Mouse (Mus musculus): ENCODE data around the gene Rassf5.

Gene Rassf5

DNA sequence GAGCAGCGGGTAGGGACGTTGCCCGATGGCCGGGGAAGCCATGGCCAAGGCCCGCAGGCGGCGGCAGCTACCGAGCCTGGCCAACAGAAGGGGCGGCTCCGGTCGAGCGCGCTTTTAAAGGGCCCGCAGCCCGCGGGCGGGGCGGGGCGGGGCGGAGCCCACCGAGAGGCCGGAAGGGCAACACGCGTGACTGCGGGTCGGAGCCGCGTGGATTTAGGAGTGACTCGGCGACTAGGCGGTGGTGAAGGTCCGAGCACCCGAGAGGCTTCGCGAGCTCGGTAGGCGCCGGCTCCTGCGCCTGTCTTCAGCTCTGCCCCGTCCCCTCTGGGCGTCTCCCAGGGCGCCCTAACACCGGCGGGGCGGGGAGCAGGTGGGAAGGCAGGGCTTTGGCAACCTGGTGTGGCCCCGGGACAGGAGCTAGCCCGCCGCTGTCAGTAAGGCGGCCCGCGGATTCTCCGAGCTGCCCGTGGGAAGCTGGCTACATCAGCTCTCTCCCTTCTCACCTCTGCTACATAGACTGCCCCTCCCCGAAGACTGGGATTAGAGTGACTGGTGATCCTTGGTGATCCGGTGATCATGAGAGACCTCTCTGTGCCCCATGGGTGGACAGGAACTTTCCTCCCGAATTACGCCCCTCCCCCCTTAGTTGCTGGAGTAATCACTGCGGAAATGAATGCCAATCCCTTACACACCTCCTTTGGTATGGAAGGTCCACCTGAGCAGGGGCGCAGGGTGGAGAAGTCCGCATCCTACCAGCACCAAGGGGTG lies at the start of gene Rassf5:
TSS of gene Rassf5 (minus strand) at position 170 of the 768 bp plus-strand sequence.
- peak; percentile 7 to 31 for DNase-seq (ENCODE audit: low spot score in 2 of 2)

- no peak for DNase-seq (ENCODE audit: low spot score in 2 of 2)
These were observed 48.8 kb upstream of the Rassf5 start for GRCm38 (mm10) chr1:131293922-131294250.

- no peak for DNase-seq (ENCODE audit: low spot score in 2 of 2)
These were observed 48.3 kb upstream of the Rassf5 start for GRCm38 (mm10) chr1:131293221-131293921.

DNA sequence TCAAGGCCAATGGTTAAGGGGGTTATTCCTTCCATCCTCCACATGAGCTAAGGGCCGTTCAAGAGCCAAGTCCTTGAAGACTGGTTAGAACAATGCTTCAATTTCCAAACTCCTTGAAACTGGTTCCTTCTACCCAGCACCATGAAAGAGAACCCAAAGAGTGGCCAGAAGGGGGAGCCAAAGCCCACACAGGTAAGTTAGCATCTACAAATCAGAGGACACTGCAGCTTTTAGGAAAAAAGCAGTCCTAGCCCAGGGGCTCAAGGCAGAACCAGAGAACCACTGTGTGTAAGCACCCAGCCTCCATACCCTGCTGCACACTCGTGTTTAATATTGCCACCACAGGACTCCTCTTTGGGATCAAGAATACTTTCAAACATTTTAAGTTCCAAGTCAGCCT lies 45.6 kb upstream of the Rassf5 start:
- peak; percentile 46 to 75 for DNase-seq (ENCODE audit: low spot score in 2 of 2)

GRCm38 (mm10) chr1:131288938-131289337 lies 43.9 kb upstream of the Rassf5 start:
- no peak for DNase-seq (ENCODE audit: low spot score in 2 of 2)

GRCm38 (mm10) chr1:131287267-131287666 lies 42.2 kb upstream of the Rassf5 start:
- DNase-seq (ENCODE audit: low spot score in 2 of 2): no peak

DNA sequence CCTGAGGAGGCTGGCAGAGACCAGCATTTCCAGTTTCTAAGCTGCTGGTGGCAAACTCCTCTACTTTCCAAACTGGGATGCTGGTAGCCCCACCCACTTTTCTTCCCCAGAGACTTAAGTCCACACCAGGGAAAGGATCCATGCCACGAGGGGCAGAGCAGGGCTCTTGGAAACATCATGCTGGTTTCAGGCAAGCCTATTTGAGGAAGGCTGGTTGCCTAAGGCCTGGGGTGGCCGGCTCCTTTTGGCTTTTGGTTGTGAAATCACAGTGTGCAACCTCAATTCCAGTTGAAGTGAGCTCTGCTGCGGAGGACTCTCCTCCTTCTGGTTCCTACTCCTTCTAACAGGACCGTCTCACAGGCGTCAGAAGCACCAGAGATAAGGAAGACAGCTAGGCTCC lies 41.7 kb upstream of the Rassf5 start:
- no peak for DNase-seq (ENCODE audit: low spot score in 2 of 2)

GRCm38 (mm10) chr1:131284616-131285015 lies 39.6 kb upstream of the Rassf5 start:
- DNase-seq (ENCODE audit: low spot score in 2 of 2): no peak

GRCm38 (mm10) chr1:131284167-131284566 lies 39.1 kb upstream of the Rassf5 start:
- no peak for DNase-seq (ENCODE audit: low spot score in 2 of 2)

- DNase-seq (ENCODE audit: low spot score in 2 of 2): no peak
These were observed 36.7 kb upstream of the Rassf5 start for GRCm38 (mm10) chr1:131281731-131282130.

- peak; percentile 29 to 38 for DNase-seq (ENCODE audit: low spot score in 2 of 2)
These were observed 35.2 kb upstream of the Rassf5 start for GRCm38 (mm10) chr1:131280280-131280679.

- DNase-seq (ENCODE audit: low spot score in 2 of 2): peak in 1 of 2 experiments; percentile 32
These were observed 34.4 kb upstream of the Rassf5 start, which contains the start of gene Ikbke for GRCm38 (mm10) chr1:131279456-131279776. TSS of gene Ikbke (minus strand) at chr1:131279606.

- DNase-seq (ENCODE audit: low spot score in 2 of 2): peak; percentile 42 to 54
These were observed 33.8 kb upstream of the Rassf5 start for GRCm38 (mm10) chr1:131278606-131279455.

GRCm38 (mm10) chr1:131276831-131277230 lies 31.8 kb upstream of the Rassf5 start:
- no peak for DNase-seq (ENCODE audit: low spot score in 2 of 2)

GRCm38 (mm10) chr1:131275577-131275976 lies 30.5 kb upstream of the Rassf5 start:
- no peak for DNase-seq (ENCODE audit: low spot score in 2 of 2)

- no peak for DNase-seq (ENCODE audit: low spot score in 2 of 2)
These were observed 29.9 kb upstream of the Rassf5 start for GRCm38 (mm10) chr1:131274725-131275539.

GRCm38 (mm10) chr1:131269797-131270578 lies 24.9 kb upstream of the Rassf5 start:
- peak; percentile 54 to 78 for DNase-seq (ENCODE audit: low spot score in 2 of 2)

DNA sequence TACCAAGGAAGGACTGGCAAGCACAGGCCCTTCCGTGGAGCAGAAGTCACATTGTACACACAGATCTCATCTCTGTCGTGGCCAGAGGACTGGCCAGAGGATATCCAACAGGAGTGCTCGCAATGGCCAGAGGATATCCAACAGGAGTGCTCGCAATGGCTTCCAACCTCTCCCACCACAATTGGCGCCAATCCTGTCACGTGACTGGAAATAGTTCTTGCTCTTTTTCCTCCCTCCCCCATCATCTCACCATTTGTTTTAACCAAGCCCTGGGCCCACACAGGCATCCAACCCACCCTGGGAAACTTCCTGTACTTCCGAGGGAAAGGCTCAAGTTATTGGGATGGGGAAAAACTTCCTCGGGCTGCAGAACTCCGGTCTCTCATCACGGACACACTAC lies 23.7 kb upstream of the Rassf5 start:
- DNase-seq (ENCODE audit: low spot score in 2 of 2): no peak

DNA sequence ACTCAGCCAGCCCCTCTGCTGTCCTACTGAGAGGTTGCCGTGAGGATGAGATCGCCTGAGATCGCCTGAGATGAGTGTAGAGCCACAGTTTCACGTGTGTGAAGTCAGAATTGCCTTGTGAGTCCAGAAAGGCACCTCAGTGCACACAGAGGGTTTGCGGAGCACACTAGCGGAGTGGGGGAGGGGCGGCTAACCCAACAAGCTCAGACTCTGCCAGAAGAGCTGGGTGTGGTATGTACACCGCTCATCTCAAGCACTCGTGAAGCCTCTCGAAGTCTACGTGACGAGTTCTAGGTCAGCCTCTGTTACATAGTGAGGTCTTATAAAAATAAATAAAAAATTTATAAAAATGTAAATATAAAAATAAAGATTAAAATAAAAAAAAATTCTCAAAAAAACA lies 18.8 kb upstream of the Rassf5 start:
- no peak for DNase-seq (ENCODE audit: low spot score in 2 of 2)

DNA sequence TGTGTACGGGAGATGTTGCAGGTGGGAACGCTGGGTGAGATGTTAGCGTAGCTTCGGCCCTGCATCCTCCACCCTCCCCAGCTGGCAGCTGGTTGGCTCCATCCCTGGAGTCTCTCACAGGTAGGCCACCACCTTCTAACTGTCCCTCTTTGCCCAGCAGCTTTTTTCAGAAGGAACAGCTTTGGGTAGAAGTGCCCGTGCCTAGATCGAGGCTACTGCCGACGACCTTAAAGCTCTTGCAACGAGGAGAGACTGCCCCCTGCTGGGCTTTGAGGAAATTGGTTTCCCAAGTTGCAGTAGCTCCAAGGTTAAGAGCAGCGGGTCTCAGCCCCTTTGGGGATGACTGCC lies 15.2 kb upstream of the Rassf5 start:
- DNase-seq (ENCODE audit: low spot score in 2 of 2): peak; percentile 31 to 75

Data from thymus, postnatal 10 days (tissue).